Mouse (Mus musculus): Measurements from ENCODE around the gene Capza1.

DNA sequence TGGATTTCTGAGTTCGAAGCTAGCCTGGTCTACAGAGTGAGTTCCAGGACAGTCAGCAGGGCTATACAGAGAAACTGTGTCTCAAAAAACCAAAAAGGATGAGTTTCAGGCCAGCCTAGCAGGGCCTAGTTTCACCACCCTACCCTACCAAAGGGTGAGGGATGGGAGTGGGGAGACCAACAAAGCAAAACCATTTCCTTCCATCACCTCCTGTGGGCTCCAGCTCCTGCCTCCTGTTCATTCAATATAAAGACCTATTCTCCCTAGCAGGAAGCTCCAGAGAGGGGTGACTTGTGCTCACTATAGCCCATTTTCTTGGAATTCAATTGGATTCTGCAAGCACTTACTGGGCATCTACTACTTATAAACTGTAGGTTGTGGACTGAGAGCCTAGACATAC, 49.6 kb downstream of the Capza1 start:
- TF ChIP-seq USF1 (IDR thresholded peaks at IDR 0.05; ENCODE audit: low read depth, low read length) (no peak), MXI1 (IDR thresholded peaks at IDR 0.05; ENCODE audit: low read depth, low read length) (no peak), CTCF (IDR thresholded peaks at IDR 0.05 in 2 of 3, conservative IDR thresholded peaks at IDR 0.05 in 1 of 3; ENCODE audit: control insufficient read depth in 1 of 3, insufficient read depth in 1 of 3, low read depth in 2 of 3, low read length in 3 of 3, poor library complexity in 1 of 3, severe bottlenecking in 1 of 3) (no peak), GATA1 (IDR thresholded peaks at IDR 0.05; ENCODE audit: low read depth, low read length) (no peak), ZMIZ1 (IDR thresholded peaks at IDR 0.05; ENCODE audit: low read depth, low read length) (no peak), ZC3H11A (IDR thresholded peaks at IDR 0.05; ENCODE audit: low read depth, low read length) (no peak), TCF12 (IDR thresholded peaks at IDR 0.05; ENCODE audit: low read depth, low read length) (no peak), POLR2A (IDR thresholded peaks at IDR 0.05; ENCODE audit: control insufficient read depth in 1 of 2, insufficient read depth in 1 of 2, low read depth in 1 of 2, low read length in 2 of 2, poor library complexity in 1 of 2) (no peak), ZNF384 (IDR thresholded peaks at IDR 0.05; ENCODE audit: low read depth, low read length) (no peak), MAX (IDR thresholded peaks at IDR 0.05; ENCODE audit: low read length) (no peak), RCOR1 (IDR thresholded peaks at IDR 0.05; ENCODE audit: low read depth, low read length) (no peak), EP300 (IDR thresholded peaks at IDR 0.05; ENCODE audit: low read depth in 1 of 2, low read length in 2 of 2) (no peak)

All from MEL (cell line).